Mouse (Mus musculus) embryonic facial prominence, embryonic 13.5 days (tissue): ENCODE data around the gene Tmem9b. TPM values are rescaled to one million over a fixed set of nuclear protein-coding genes. Genes with fewer than 3 reads are reported as not detected.

Source experiments
- polyA plus RNA-seq: library from polyadenylated mRNA; unstranded; fragments of >200 nt; fragmentation: Nextera tagmentation; extraction: Ambion mirVana; gene quantifications from 2 replicates; pipeline ENCODE4 v1.2.1, GENCODE M21; 2015

The Tmem9b gene
- polyA plus RNA-seq, 1 experiment from 2014 or later, result 47.1 TPM

Other genes with a start within 250 kb of the Tmem9b start
- 1.3 and 2.4 TPM in 2 replicates for gene Trim66, start 244.7 kb downstream of the Tmem9b start, polyA plus RNA-seq
- 154 and 159 TPM in 2 replicates for gene Rpl27a, start 233.7 kb downstream of the Tmem9b start, polyA plus RNA-seq
- 45.1 and 58.3 TPM in 2 replicates for gene St5, start 49.3 kb downstream of the Tmem9b start, polyA plus RNA-seq
- gene Akip1, start 49.2 kb downstream of the Tmem9b start, polyA plus RNA-seq, result 30.8 and 33.7 TPM in 2 replicates
- 0.25 TPM in 1 of 2 replicates, not detected in the other for gene BC051019, start 29.0 kb downstream of the Tmem9b start, polyA plus RNA-seq
- gene Ascl3, start 21.1 kb downstream of the Tmem9b start, polyA plus RNA-seq, result not detected in 2 replicates
- 0.48 and 0.63 TPM in 2 replicates for gene Nrip3, start 29.1 kb upstream of the Tmem9b start, polyA plus RNA-seq
- gene Scube2, start 112.8 kb upstream of the Tmem9b start, polyA plus RNA-seq, result 1.4 and 1.5 TPM in 2 replicates
- 38.0 and 44.3 TPM in 2 replicates for gene Dennd5a, start 207.6 kb upstream of the Tmem9b start, polyA plus RNA-seq
- gene Tmem41b, start 234.1 kb upstream of the Tmem9b start, polyA plus RNA-seq, result 73.4 and 74.6 TPM in 2 replicates